ENCODE assay signal across 16 mouse cellular contexts in genomic region chr3:51254784-51255183, GRCm38 (mm10). TPM values are rescaled to one million over a fixed set of nuclear protein-coding genes. Genes with fewer than 3 reads are reported as not detected.
A peak's percentile ranks its signal among the peaks of the same experiment; 100 is the strongest.
DNase-seq lines count a peak whose midpoint lies in the region; ATAC-seq lines count a peak whose summit lies in the region.
"Had no signal": no experiment of that assay in that cellular context is flagged by ENCODE, and none has a peak within 500 bp of the region (broad histone marks: within the 10 kb centered on the region; RNA-seq: fewer than 3 reads in every experiment).

No protein-coding gene starts in this region.

- peak; percentile 73 for ATAC-seq in common myeloid progenitor, adult 5-6 weeks (replicated peaks; ENCODE audit: low read depth, poor library complexity, severe bottlenecking)
- 0 out of 2 replicates have a peak, but pooled peaks have one; percentile 19 for ATAC-seq in monocyte, adult 5-6 weeks (replicated peaks; ENCODE audit: insufficient number of reproducible peaks, low FRiP score, low TSS enrichment, poor library complexity, severe bottlenecking)
- ATAC-seq: forebrain, postnatal 0 days; hindbrain, postnatal 0 days had no signal

- peak; percentile 4 for DNase-seq in heart, postnatal 4 days
- DNase-seq in heart, postnatal 25 days (ENCODE audit: low spot score), result no peak
- DNase-seq in A20 (ENCODE audit: low read depth, low spot score), result peak; percentile 51
- DNase-seq in cerebellum, adult 11-12 months, result no peak
- DNase-seq in cerebellum, postnatal 25 days, result no peak
- DNase-seq: adrenal gland, adult 8-10 months; cerebellum, adult 18-20 months; cerebellum, postnatal 10 days; forebrain, postnatal 0 days; gastrocnemius, adult 2 months; gastrocnemius, postnatal 25 days; heart, postnatal 14 days; kidney, adult 11 months had no signal

- intact Hi-C loops in heart, postnatal 25 days (cut with DNase I), result no loop called here

RNA-seq across cellular contexts. Expression of gene Noct, which starts 30.5 kb away (rescaled TPM):
- 10 to 100 TPM; 27.8 to 31.0 TPM for total RNA-seq in heart, postnatal 4 days (2021)
- total RNA-seq in heart, postnatal 25 days (2021), result 10 to 100 TPM; 30.2 to 49.7 TPM
- 4.7 and 5.5 TPM in 2 replicates for total RNA-seq in common myeloid progenitor, adult 5-6 weeks (2017)
- total RNA-seq in monocyte, adult 5-6 weeks (2017), result 13.9 to 18.6 TPM (median 17.2 TPM) in 3 replicates

Comparison
In these comparisons a context has a peak if more than half of its experiments do, and no peak if none do; other contexts are left out.
1. DNase-seq: peak in heart, postnatal 4 days (single experiment) and A20 (single experiment); none in heart, postnatal 25 days (single experiment), cerebellum, adult 11-12 months (single experiment) and cerebellum, postnatal 25 days (0 of 2).